Comparison of ENCODE assay signal across 12 mouse cellular contexts in the genomic region with DNA sequence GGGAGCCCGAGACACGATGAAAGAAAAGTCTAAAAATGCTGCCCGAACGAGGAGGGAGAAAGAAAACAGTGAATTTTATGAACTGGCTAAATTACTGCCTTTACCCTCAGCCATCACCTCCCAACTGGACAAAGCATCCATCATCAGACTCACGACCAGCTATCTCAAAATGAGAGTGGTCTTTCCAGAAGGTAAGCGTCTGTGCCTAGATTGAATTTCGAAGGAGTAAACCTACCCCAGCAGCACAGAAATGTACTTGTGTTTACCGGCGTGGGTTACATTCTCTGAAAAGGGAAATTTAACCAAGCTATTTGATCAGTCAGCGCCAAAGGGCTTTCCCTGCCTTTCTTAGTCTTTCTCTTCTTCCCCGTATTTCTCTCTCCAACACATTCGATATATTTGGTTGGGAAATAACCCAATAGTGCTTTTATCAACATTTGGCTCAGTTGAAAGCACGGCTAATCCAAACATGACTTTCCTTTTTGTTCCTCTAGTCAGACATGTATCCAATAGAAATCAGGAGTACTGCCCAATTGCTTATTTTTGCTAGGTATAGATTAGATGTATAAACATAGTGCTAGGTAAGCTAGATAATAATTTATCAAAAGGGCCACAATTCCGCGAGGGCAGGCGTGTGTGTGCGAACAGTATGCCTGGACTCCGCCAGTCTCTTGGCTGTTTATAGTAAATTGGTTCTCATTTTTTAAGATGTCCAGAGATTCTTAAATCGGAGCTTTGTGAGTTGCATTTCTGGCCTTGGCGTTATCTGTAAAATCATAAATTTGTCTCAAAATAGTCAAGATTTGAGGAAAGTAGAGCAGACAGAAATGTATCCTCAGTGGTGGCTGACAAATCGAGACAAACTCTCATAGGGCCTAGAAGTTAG. TPM values are rescaled to one million over a fixed set of nuclear protein-coding genes. Genes with fewer than 3 reads are reported as not detected.
DNase-seq lines count a peak whose midpoint lies in the region; ATAC-seq and TF ChIP-seq lines count a peak whose summit lies in the region.
"Had no signal": no experiment of that assay in that cellular context is flagged by ENCODE, and none has a peak within 500 bp of the region (broad histone marks: within the 10 kb centered on the region; RNA-seq: fewer than 3 reads in every experiment).

No protein-coding gene starts in this region.

- peak overlapping the region; percentile 52 for H3K4me3 ChIP-seq in kidney, embryonic 14.5 days (ENCODE audit: low read length)
- H3K4me3 ChIP-seq in embryonic facial prominence, embryonic 15.5 days (replicated peaks), result peak overlapping the region; percentile 51
- H3K4me3 ChIP-seq in midbrain, embryonic 12.5 days, result peak overlapping the region; percentile 49
- H3K4me3 ChIP-seq in heart, embryonic 10.5 days, result no peak overlapping the region

- DNase-seq in kidney, postnatal 10 days, result no peak
- DNase-seq in brain, embryonic 14.5 days (ENCODE audit: low read depth), result peak; percentile 60
- DNase-seq in heart, embryonic 10.5 days (ENCODE audit: low spot score), result no peak
- DNase-seq in right cerebral cortex, postnatal 25 days, result no peak
- DNase-seq: gastrocnemius, postnatal 25 days; right cerebral cortex, postnatal 4 days had no signal

- no peak overlapping the region for H3K27ac ChIP-seq in kidney, embryonic 14.5 days (ENCODE audit: low read depth, low read length)
- no peak overlapping the region for H3K27ac ChIP-seq in embryonic facial prominence, embryonic 15.5 days (replicated peaks)
- H3K27ac ChIP-seq in midbrain, embryonic 12.5 days (replicated peaks), result no peak overlapping the region
- H3K27ac ChIP-seq in heart, embryonic 10.5 days, result no peak overlapping the region

- H3K27me3 ChIP-seq in kidney, embryonic 14.5 days (ENCODE audit: control insufficient read depth, insufficient read depth, low read length), result peaks cover 75% of the 10 kb centered on the region
- H3K27me3 ChIP-seq in embryonic facial prominence, embryonic 15.5 days, result peaks cover 81% of the 10 kb centered on the region
- peaks cover 78% of the 10 kb centered on the region for H3K27me3 ChIP-seq in midbrain, embryonic 12.5 days
- H3K27me3 ChIP-seq in heart, embryonic 10.5 days (ENCODE audit: insufficient read depth, poor library complexity, severe bottlenecking), result peaks cover 93% of the 10 kb centered on the region

- WGBS in kidney, embryonic 14.5 days, result 4% methylated on average over 21 of the region's 21 CpGs
- 11% methylated on average over 21 of the region's 21 CpGs for WGBS in embryonic facial prominence, embryonic 15.5 days
- 3% methylated on average over 21 of the region's 21 CpGs for whole genome bisulfite sequencing in midbrain, embryonic 12.5 days
- 4% methylated on average over 21 of the region's 21 CpGs for WGBS in heart, embryonic 10.5 days

- H3K9ac ChIP-seq in kidney, embryonic 14.5 days (ENCODE audit: low read depth, low read length), result peak overlapping the region; percentile 74
- no peak overlapping the region for H3K9ac ChIP-seq in embryonic facial prominence, embryonic 15.5 days
- peak overlapping the region; percentile 24; the same call in 1 of the 2 replicates for H3K9ac ChIP-seq in midbrain, embryonic 12.5 days (replicated peaks)

- no peaks in the 10 kb centered on the region for H3K9me3 ChIP-seq in kidney, embryonic 14.5 days (ENCODE audit: control insufficient read depth, low read length)
- H3K9me3 ChIP-seq in embryonic facial prominence, embryonic 15.5 days (replicated peaks), result no peaks in the 10 kb centered on the region
- H3K9me3 ChIP-seq in midbrain, embryonic 12.5 days, result no peaks in the 10 kb centered on the region
- no peaks in the 10 kb centered on the region for H3K9me3 ChIP-seq in heart, embryonic 10.5 days

- TF ChIP-seq POLR2A in brain, embryonic 14.5 days (IDR thresholded peaks at IDR 0.05; ENCODE audit: borderline replicate concordance, extremely low read depth, insufficient read depth, insufficient read length, poor library complexity, severe bottlenecking), result no peak

- no peak for TF ChIP-seq CTCF in brain, embryonic 14.5 days (IDR thresholded peaks at IDR 0.05; ENCODE audit: borderline replicate concordance, extremely low read depth, insufficient read depth, insufficient read length)

- H3K4me1 ChIP-seq in kidney, embryonic 14.5 days (ENCODE audit: control insufficient read depth, insufficient read depth, low read length), result 0 out of 2 replicates have a peak, but pooled peaks cover 3% of the 10 kb centered on the region
- peaks cover 29% of the 10 kb centered on the region for H3K4me1 ChIP-seq in embryonic facial prominence, embryonic 15.5 days
- peaks cover 28% of the 10 kb centered on the region for H3K4me1 ChIP-seq in midbrain, embryonic 12.5 days
- peaks cover 23% of the 10 kb centered on the region for H3K4me1 ChIP-seq in heart, embryonic 10.5 days

- no peak for ATAC-seq in kidney, embryonic 14.5 days (ENCODE audit: low FRiP score, low TSS enrichment)
- ATAC-seq in embryonic facial prominence, embryonic 15.5 days (ENCODE audit: insufficient number of reproducible peaks, low FRiP score, low TSS enrichment, low read depth), result no peak
- ATAC-seq in midbrain, embryonic 12.5 days (ENCODE audit: low FRiP score, low read depth), result no peak
- no peak for ATAC-seq in CD4-positive, CD25-positive, alpha-beta regulatory T cell, adult 4 months

- no peaks in the 10 kb centered on the region for H3K36me3 ChIP-seq in kidney, embryonic 14.5 days (ENCODE audit: control insufficient read depth, insufficient read depth, low read length)
- no peaks in the 10 kb centered on the region for H3K36me3 ChIP-seq in embryonic facial prominence, embryonic 15.5 days
- no peaks in the 10 kb centered on the region for H3K36me3 ChIP-seq in midbrain, embryonic 12.5 days
- H3K36me3 ChIP-seq in heart, embryonic 10.5 days, result no peaks in the 10 kb centered on the region

- peak overlapping the region; percentile 69 for H3K4me2 ChIP-seq in kidney, embryonic 14.5 days (replicated peaks; ENCODE audit: low read depth, low read length)
- H3K4me2 ChIP-seq in embryonic facial prominence, embryonic 15.5 days (replicated peaks), result no peak overlapping the region
- no peak overlapping the region; the same call in 1 of the 2 replicates for H3K4me2 ChIP-seq in midbrain, embryonic 12.5 days (replicated peaks)

RNA-seq across cellular contexts. Expression of a gene that starts 1.6 kb away (rescaled TPM):
- polyA plus RNA-seq in kidney, embryonic 14.5 days (2014; fragmentation: Nextera tagmentation; extraction: Ambion mirVana), result 14.7 and 17.1 TPM in 2 replicates
- polyA plus RNA-seq in brain, embryonic 14.5 days (2012; rRNA removed), result 2.3 and 2.5 TPM in 2 replicates
- polyA plus RNA-seq in embryonic facial prominence, embryonic 15.5 days (2015; fragmentation: Nextera tagmentation; extraction: Ambion mirVana), result 0.83 and 1.6 TPM in 2 replicates
- 5.1 and 6.0 TPM in 2 replicates for polyA plus RNA-seq in midbrain, embryonic 12.5 days (2016; fragmentation: Nextera tagmentation; extraction: Ambion mirVana)
- polyA plus RNA-seq in heart, embryonic 10.5 days (2016; fragmentation: Nextera tagmentation; extraction: Ambion mirVana), result 0.10 TPM in 1 of 2 replicates, not detected in the other
- polyA plus RNA-seq in CD4-positive, CD25-positive, alpha-beta regulatory T cell, adult 4 months (2017; shearing (Covaris generic)), result not detected
- polyA plus RNA-seq: heart, postnatal 0 days; liver, adult 2 months had no signal
